Mouse (Mus musculus): Measurements from ENCODE around the gene Adh6a. TPM values are rescaled to one million over a fixed set of nuclear protein-coding genes. Genes with fewer than 3 reads are reported as not detected.

Gene Adh6a
- polyA plus RNA-seq, 1 experiment from 2014 or later: not detected

- Histone ChIP-seq H3K27ac (no peak overlapping the region), H3K9ac (no peak overlapping the region), H3K9me3 (peaks cover 7% of the 10 kb centered on the region; the same call in 1 of the 2 replicates), H3K4me2 (replicated peaks) (no peak overlapping the region), H3K36me3 (no peaks in the 10 kb centered on the region), H3K4me1 (no peaks in the 10 kb centered on the region), H3K4me3 (no peak overlapping the region), H3K27me3 (no peaks in the 10 kb centered on the region)
- WGBS: 85% methylated on average over 7 of the region's 7 CpGs
- ATAC-seq (ENCODE audit: insufficient number of reproducible peaks, insufficient read depth, low FRiP score, low TSS enrichment): no peak
These were observed 19.7 kb upstream of the Adh6a start for GRCm38 (mm10) chr3:138293298-138293895.

- no peak for ATAC-seq (ENCODE audit: insufficient number of reproducible peaks, insufficient read depth, low FRiP score, low TSS enrichment)
- Histone ChIP-seq H3K9ac (no peak overlapping the region), H3K9me3 (peaks cover 7% of the 10 kb centered on the region; the same call in 1 of the 2 replicates), H3K4me3 (no peak overlapping the region), H3K27me3 (no peaks in the 10 kb centered on the region), H3K4me2 (replicated peaks) (no peak overlapping the region), H3K27ac (no peak overlapping the region), H3K36me3 (no peaks in the 10 kb centered on the region), H3K4me1 (peaks cover 9% of the 10 kb centered on the region; the same call in 1 of the 2 replicates)
- 91% methylated on average over 9 of the region's 9 CpGs for WGBS
These were observed 13.0 kb upstream of the Adh6a start for GRCm38 (mm10) chr3:138300130-138300529.

- H3K27me3 ChIP-seq: no peaks in the 10 kb centered on the region
- no peaks in the 10 kb centered on the region for H3K36me3 ChIP-seq
- ATAC-seq (ENCODE audit: insufficient number of reproducible peaks, insufficient read depth, low FRiP score, low TSS enrichment): no peak
- H3K27ac ChIP-seq: no peak overlapping the region
- no peak overlapping the region for H3K9ac ChIP-seq
- H3K9me3 ChIP-seq: peaks cover 6% of the 10 kb centered on the region; the same call in 1 of the 2 replicates
- H3K4me2 ChIP-seq (replicated peaks): no peak overlapping the region
- H3K4me1 ChIP-seq: peaks cover 15% of the 10 kb centered on the region; the same call in 1 of the 2 replicates
- 79% methylated on average over 4 of the region's 4 CpGs for WGBS
- H3K4me3 ChIP-seq: no peak overlapping the region
These were observed 10.4 kb upstream of the Adh6a start for GRCm38 (mm10) chr3:138302676-138303075.

GRCm38 (mm10) chr3:138303771-138304488 lies 9.2 kb upstream of the Adh6a start:
- Histone ChIP-seq H3K4me2 (replicated peaks) (no peak overlapping the region), H3K4me1 (peaks cover 15% of the 10 kb centered on the region; the same call in 1 of the 2 replicates), H3K36me3 (no peaks in the 10 kb centered on the region), H3K4me3 (no peak overlapping the region), H3K9me3 (no peaks in the 10 kb centered on the region), H3K27ac (no peak overlapping the region), H3K27me3 (no peaks in the 10 kb centered on the region), H3K9ac (no peak overlapping the region)
- 73% methylated on average over 6 of the region's 6 CpGs for WGBS
- ATAC-seq (ENCODE audit: insufficient number of reproducible peaks, insufficient read depth, low FRiP score, low TSS enrichment): no peak

GRCm38 (mm10) chr3:138304489-138304871 lies 8.6 kb upstream of the Adh6a start:
- WGBS: 56% methylated on average over 4 of the region's 4 CpGs
- Histone ChIP-seq H3K27ac (no peak overlapping the region), H3K4me1 (peaks cover 15% of the 10 kb centered on the region; the same call in 1 of the 2 replicates), H3K9ac (no peak overlapping the region), H3K27me3 (no peaks in the 10 kb centered on the region), H3K4me2 (replicated peaks) (no peak overlapping the region), H3K4me3 (no peak overlapping the region), H3K9me3 (no peaks in the 10 kb centered on the region), H3K36me3 (no peaks in the 10 kb centered on the region)
- ATAC-seq (ENCODE audit: insufficient number of reproducible peaks, insufficient read depth, low FRiP score, low TSS enrichment): no peak

GRCm38 (mm10) chr3:138305486-138306289 lies 7.4 kb upstream of the Adh6a start:
- no peak overlapping the region for H3K4me2 ChIP-seq (replicated peaks)
- no peak overlapping the region for H3K4me3 ChIP-seq
- peaks cover 15% of the 10 kb centered on the region; the same call in 1 of the 2 replicates for H3K4me1 ChIP-seq
- no peaks in the 10 kb centered on the region for H3K9me3 ChIP-seq
- no peaks in the 10 kb centered on the region for H3K36me3 ChIP-seq
- H3K9ac ChIP-seq: no peak overlapping the region
- WGBS: 70% methylated on average over 10 of the region's 10 CpGs
- H3K27me3 ChIP-seq: no peaks in the 10 kb centered on the region
- 0 out of 2 replicates have a peak overlapping the region, but pooled peaks have one; percentile 4 for H3K27ac ChIP-seq
- no peak; the same call in 1 of the 2 replicates for ATAC-seq (ENCODE audit: insufficient number of reproducible peaks, insufficient read depth, low FRiP score, low TSS enrichment)

GRCm38 (mm10) chr3:138306290-138306683 lies 6.8 kb upstream of the Adh6a start:
- H3K4me2 ChIP-seq (replicated peaks): 0 out of 2 replicates have a peak overlapping the region, but pooled peaks have one; percentile 6
- no peak overlapping the region for H3K9ac ChIP-seq
- WGBS: 29% methylated on average over 8 of the region's 8 CpGs
- no peak for ATAC-seq (ENCODE audit: insufficient number of reproducible peaks, insufficient read depth, low FRiP score, low TSS enrichment)
- no peak overlapping the region for H3K4me3 ChIP-seq
- 0 out of 2 replicates have a peak overlapping the region, but pooled peaks have one; percentile 4 for H3K27ac ChIP-seq
- no peaks in the 10 kb centered on the region for H3K9me3 ChIP-seq
- H3K4me1 ChIP-seq: peaks cover 15% of the 10 kb centered on the region; the same call in 1 of the 2 replicates
- no peaks in the 10 kb centered on the region for H3K27me3 ChIP-seq
- H3K36me3 ChIP-seq: no peaks in the 10 kb centered on the region

GRCm38 (mm10) chr3:138309910-138310309 lies 3.2 kb upstream of the Adh6a start:
- no peaks in the 10 kb centered on the region for H3K36me3 ChIP-seq
- H3K27me3 ChIP-seq: no peaks in the 10 kb centered on the region
- H3K9ac ChIP-seq: no peak overlapping the region
- peaks cover 6% of the 10 kb centered on the region; the same call in 1 of the 2 replicates for H3K4me1 ChIP-seq
- ATAC-seq (ENCODE audit: insufficient number of reproducible peaks, insufficient read depth, low FRiP score, low TSS enrichment): no peak
- no peaks in the 10 kb centered on the region for H3K9me3 ChIP-seq
- H3K4me2 ChIP-seq (replicated peaks): no peak overlapping the region
- no peak overlapping the region for H3K4me3 ChIP-seq
- 92% methylated on average over 8 of the region's 8 CpGs for WGBS
- H3K27ac ChIP-seq: no peak overlapping the region

- H3K27me3 ChIP-seq: no peaks in the 10 kb centered on the region
- H3K36me3 ChIP-seq: no peaks in the 10 kb centered on the region
- H3K4me2 ChIP-seq (replicated peaks): no peak overlapping the region
- H3K4me1 ChIP-seq: peaks cover 6% of the 10 kb centered on the region; the same call in 1 of the 2 replicates
- whole genome bisulfite sequencing: 78% methylated on average over 6 of the region's 6 CpGs
- no peak overlapping the region for H3K4me3 ChIP-seq
- ATAC-seq (ENCODE audit: insufficient number of reproducible peaks, insufficient read depth, low FRiP score, low TSS enrichment): no peak
- H3K9me3 ChIP-seq: no peaks in the 10 kb centered on the region
- no peak overlapping the region for H3K9ac ChIP-seq
- no peak overlapping the region for H3K27ac ChIP-seq
These were observed 2.1 kb upstream of the Adh6a start for GRCm38 (mm10) chr3:138311015-138311414.

- Histone ChIP-seq H3K27ac (no peak overlapping the region), H3K36me3 (no peaks in the 10 kb centered on the region), H3K4me3 (no peak overlapping the region), H3K9ac (no peak overlapping the region), H3K4me1 (no peaks in the 10 kb centered on the region), H3K9me3 (no peaks in the 10 kb centered on the region), H3K27me3 (no peaks in the 10 kb centered on the region), H3K4me2 (replicated peaks) (no peak overlapping the region)
- WGBS: 79% methylated on average over 2 of the region's 2 CpGs
- ATAC-seq (ENCODE audit: insufficient number of reproducible peaks, insufficient read depth, low FRiP score, low TSS enrichment): no peak
These were observed 3.9 kb downstream of the Adh6a start for GRCm38 (mm10) chr3:138316908-138317472.

GRCm38 (mm10) chr3:138325001-138325400 lies 11.9 kb downstream of the Adh6a start:
- 94% methylated on average over 17 of the region's 17 CpGs for WGBS
- ATAC-seq (ENCODE audit: insufficient number of reproducible peaks, insufficient read depth, low FRiP score, low TSS enrichment): no peak
- no peak overlapping the region for H3K9ac ChIP-seq
- H3K9me3 ChIP-seq: 0 out of 2 replicates have a peak, but pooled peaks cover 8% of the 10 kb centered on the region
- H3K27me3 ChIP-seq: no peaks in the 10 kb centered on the region
- H3K4me2 ChIP-seq (replicated peaks): no peak overlapping the region
- no peaks in the 10 kb centered on the region for H3K36me3 ChIP-seq
- H3K4me3 ChIP-seq: no peak overlapping the region
- no peaks in the 10 kb centered on the region for H3K4me1 ChIP-seq
- no peak overlapping the region for H3K27ac ChIP-seq

All from embryonic facial prominence, embryonic 12.5 days (tissue).